ENCODE assay signal across 8 mouse cellular contexts in genomic region chr17:27826908-27827383, GRCm38 (mm10). TPM values are rescaled to one million over a fixed set of nuclear protein-coding genes. Genes with fewer than 3 reads are reported as not detected.
DNase-seq lines count a peak whose midpoint lies in the region; ATAC-seq lines count a peak whose summit lies in the region.

No protein-coding gene starts in this region.

- H3K9ac ChIP-seq in intestine, embryonic 14.5 days (ENCODE audit: low read length), result 0 out of 2 replicates have a peak overlapping the region, but pooled peaks have one; percentile 20
- H3K9ac ChIP-seq in lung, embryonic 15.5 days, result peak overlapping the region; percentile 42; the same call in 1 of the 2 replicates

- DNase-seq in B cell, adult 2 months, result peak; percentile 76 to 77
- DNase-seq in adrenal gland, adult 2 months, result peak; percentile 74
- DNase-seq in gastrocnemius, postnatal 10 days, result peak; percentile 23
- DNase-seq in intestine, embryonic 14.5 days (ENCODE audit: low spot score), result peak; percentile 76
- peak; percentile 30 for DNase-seq in ovary, postnatal 14 days (ENCODE audit: low spot score)
- no peak for DNase-seq in left cerebral cortex, postnatal 25 days (ENCODE audit: low spot score in 2 of 2)

- no peaks in the 10 kb centered on the region for H3K9me3 ChIP-seq in intestine, embryonic 14.5 days (ENCODE audit: control insufficient read depth, low read length)
- H3K9me3 ChIP-seq in lung, embryonic 15.5 days, result no peaks in the 10 kb centered on the region

- H3K4me2 ChIP-seq in intestine, embryonic 14.5 days (ENCODE audit: low read length), result peak overlapping the region; percentile 68
- H3K4me2 ChIP-seq in lung, embryonic 15.5 days, result peak overlapping the region; percentile 63

- intact Hi-C loops in left cerebral cortex, postnatal 25 days (cut with DNase I), result no loop called here

- no peaks in the 10 kb centered on the region for H3K27me3 ChIP-seq in intestine, embryonic 14.5 days (replicated peaks; ENCODE audit: control insufficient read depth, insufficient read depth, low read length)
- H3K27me3 ChIP-seq in lung, embryonic 15.5 days, result 0 out of 2 replicates have a peak, but pooled peaks cover 6% of the 10 kb centered on the region

- H3K4me3 ChIP-seq in intestine, embryonic 14.5 days (ENCODE audit: low read depth, low read length), result peak overlapping the region; percentile 31
- peak overlapping the region; percentile 43 for H3K4me3 ChIP-seq in lung, embryonic 15.5 days

- H3K27ac ChIP-seq in intestine, embryonic 14.5 days (ENCODE audit: low read depth), result peak overlapping the region; percentile 70; the same call in 1 of the 2 replicates
- H3K27ac ChIP-seq in lung, embryonic 15.5 days, result peak overlapping the region; percentile 84

- 0% methylated on average over 9 of the region's 9 CpGs for WGBS in intestine, embryonic 14.5 days
- WGBS in lung, embryonic 15.5 days, result 2% methylated on average over 8 of the region's 9 CpGs

- H3K36me3 ChIP-seq in intestine, embryonic 14.5 days (ENCODE audit: control insufficient read depth, insufficient read depth, low read length), result no peaks in the 10 kb centered on the region
- H3K36me3 ChIP-seq in lung, embryonic 15.5 days, result no peaks in the 10 kb centered on the region

- ATAC-seq in intestine, embryonic 14.5 days (replicated peaks; ENCODE audit: low FRiP score, low TSS enrichment, low read depth), result 0 out of 2 replicates have a peak, but pooled peaks have one; percentile 41
- ATAC-seq in lung, embryonic 15.5 days (ENCODE audit: borderline replicate concordance, extremely low read depth, low FRiP score, low TSS enrichment), result peak; percentile 73; the same call in 1 of the 2 replicates
- no peak for ATAC-seq in megakaryocyte-erythroid progenitor cell, adult 5-6 weeks (replicated peaks; ENCODE audit: low FRiP score, low TSS enrichment, poor library complexity, severe bottlenecking)

- peaks cover 11% of the 10 kb centered on the region; the same call in 1 of the 2 replicates for H3K4me1 ChIP-seq in intestine, embryonic 14.5 days (replicated peaks; ENCODE audit: control insufficient read depth, insufficient read depth, low read length)
- peaks cover 15% of the 10 kb centered on the region; the same call in 1 of the 2 replicates for H3K4me1 ChIP-seq in lung, embryonic 15.5 days

RNA-seq across cellular contexts. Expression of gene D17Wsu92e, which starts 6.5 kb away (rescaled TPM):
- total RNA-seq in adrenal gland, adult 2 months (2021), result 100 to 1,000 TPM; 159 to 164 TPM
- 113 and 145 TPM in 2 replicates for polyA plus RNA-seq in adrenal gland, adult 2 months (2012; rRNA removed)
- 10 to 100 TPM; 76.7 to 78.6 TPM for total RNA-seq in gastrocnemius, postnatal 10 days (2021)
- polyA plus RNA-seq in intestine, embryonic 14.5 days (2014; fragmentation: Nextera tagmentation; extraction: Ambion mirVana), result 20.1 and 23.4 TPM in 2 replicates
- 15.9 and 16.8 TPM in 2 replicates for polyA plus RNA-seq in lung, embryonic 15.5 days (2015; fragmentation: Nextera tagmentation; extraction: Ambion mirVana)
- total RNA-seq in megakaryocyte-erythroid progenitor cell, adult 5-6 weeks (2014; fragmentation: Nextera tagmentation), result 66.2 and 76.6 TPM in 2 replicates
- total RNA-seq in megakaryocyte-erythroid progenitor cell, adult 5-6 weeks (2017), result 90.1 and 90.5 TPM in 2 replicates
- total RNA-seq in left cerebral cortex, postnatal 25 days (2021), result 100 to 1,000 TPM; 196 to 198 TPM

RNA-seq across cellular contexts. Expression of gene Snrpc, which starts 11.0 kb away (rescaled TPM):
- total RNA-seq in adrenal gland, adult 2 months (2021), result 10 to 100 TPM; 74.5 to 79.8 TPM
- 180 and 188 TPM in 2 replicates for polyA plus RNA-seq in adrenal gland, adult 2 months (2012; rRNA removed)
- 10 to 100 TPM; 93.1 to 94.1 TPM for total RNA-seq in gastrocnemius, postnatal 10 days (2021)
- 302 and 314 TPM in 2 replicates for polyA plus RNA-seq in intestine, embryonic 14.5 days (2014; fragmentation: Nextera tagmentation; extraction: Ambion mirVana)
- 320 and 343 TPM in 2 replicates for polyA plus RNA-seq in lung, embryonic 15.5 days (2015; fragmentation: Nextera tagmentation; extraction: Ambion mirVana)
- total RNA-seq in megakaryocyte-erythroid progenitor cell, adult 5-6 weeks (2014; fragmentation: Nextera tagmentation), result 160 and 260 TPM in 2 replicates
- total RNA-seq in megakaryocyte-erythroid progenitor cell, adult 5-6 weeks (2017), result 123 and 157 TPM in 2 replicates
- 10 to 100 TPM; 50.7 to 54.5 TPM for total RNA-seq in left cerebral cortex, postnatal 25 days (2021)

RNA-seq across cellular contexts. Expression of gene Uhrf1bp1, which starts 29.3 kb away (rescaled TPM):
- 10 to 100 TPM; 25.2 to 38.7 TPM for total RNA-seq in adrenal gland, adult 2 months (2021)
- polyA plus RNA-seq in adrenal gland, adult 2 months (2012; rRNA removed), result 14.1 and 15.0 TPM in 2 replicates
- 10 to 100 TPM; 15.0 to 20.4 TPM for total RNA-seq in gastrocnemius, postnatal 10 days (2021)
- 5.8 and 6.6 TPM in 2 replicates for polyA plus RNA-seq in intestine, embryonic 14.5 days (2014; fragmentation: Nextera tagmentation; extraction: Ambion mirVana)
- 3.5 and 4.8 TPM in 2 replicates for polyA plus RNA-seq in lung, embryonic 15.5 days (2015; fragmentation: Nextera tagmentation; extraction: Ambion mirVana)
- 28.6 and 28.8 TPM in 2 replicates for total RNA-seq in megakaryocyte-erythroid progenitor cell, adult 5-6 weeks (2014; fragmentation: Nextera tagmentation)
- total RNA-seq in megakaryocyte-erythroid progenitor cell, adult 5-6 weeks (2017), result 14.1 and 15.1 TPM in 2 replicates
- total RNA-seq in left cerebral cortex, postnatal 25 days (2021), result 10 to 100 TPM; 17.8 to 22.9 TPM

Comparison
In these comparisons a context has a peak if more than half of its experiments do, and no peak if none do; other contexts are left out.
1. DNase-seq: peak in B cell, adult 2 months (2 of 2), adrenal gland, adult 2 months (single experiment), gastrocnemius, postnatal 10 days (single experiment), intestine, embryonic 14.5 days (single experiment) and ovary, postnatal 14 days (single experiment); none in left cerebral cortex, postnatal 25 days (0 of 2).